Mouse (Mus musculus): ENCODE measurements around the gene Rab43.

DNA sequence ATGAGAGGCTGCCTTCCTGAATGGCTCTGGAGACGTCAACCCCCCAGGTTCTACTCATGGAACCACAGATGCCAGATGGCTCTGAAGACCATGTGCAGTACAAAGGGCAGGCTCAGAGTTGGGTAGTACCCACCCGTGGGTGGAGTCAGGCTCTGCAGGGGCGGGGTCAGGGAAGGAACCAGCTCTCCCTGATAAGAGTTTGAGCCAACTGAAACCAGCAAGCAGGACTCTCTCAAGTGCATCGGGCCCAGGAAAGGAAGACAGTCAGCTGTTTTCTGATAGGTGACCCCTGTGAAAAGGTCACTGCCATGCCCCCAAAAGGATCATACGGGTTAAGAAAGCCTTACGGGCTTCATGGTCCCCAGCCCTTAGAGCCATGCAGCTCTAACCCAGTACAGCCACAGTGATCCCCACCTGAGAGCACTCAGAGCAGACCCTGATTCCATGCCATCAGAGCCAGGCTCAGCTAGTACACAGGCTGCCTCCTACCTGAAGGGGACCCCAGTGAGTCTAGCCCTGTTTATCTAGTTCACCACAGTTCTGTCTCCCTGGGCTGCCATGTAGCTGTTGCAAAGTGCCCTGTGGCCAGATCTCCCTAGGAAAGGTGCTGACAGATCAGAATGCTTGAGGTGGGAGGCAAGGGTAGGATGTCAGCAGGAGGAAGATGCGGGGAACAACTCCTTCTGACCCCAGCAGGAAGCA, 21.0 kb downstream of the Rab43 start:
- no peak; the same call in 2 of the 3 replicates for TF ChIP-seq GATA1 (IDR thresholded peaks at IDR 0.05; ENCODE audit: borderline replicate concordance, low read length)
- TF ChIP-seq FLI1 (IDR thresholded peaks at IDR 0.05; ENCODE audit: low read length), result no peak

Data from megakaryocyte, embryonic 14.5 days (primary cell).